8 mouse cellular contexts compared by ENCODE assay signal in the genomic region with DNA sequence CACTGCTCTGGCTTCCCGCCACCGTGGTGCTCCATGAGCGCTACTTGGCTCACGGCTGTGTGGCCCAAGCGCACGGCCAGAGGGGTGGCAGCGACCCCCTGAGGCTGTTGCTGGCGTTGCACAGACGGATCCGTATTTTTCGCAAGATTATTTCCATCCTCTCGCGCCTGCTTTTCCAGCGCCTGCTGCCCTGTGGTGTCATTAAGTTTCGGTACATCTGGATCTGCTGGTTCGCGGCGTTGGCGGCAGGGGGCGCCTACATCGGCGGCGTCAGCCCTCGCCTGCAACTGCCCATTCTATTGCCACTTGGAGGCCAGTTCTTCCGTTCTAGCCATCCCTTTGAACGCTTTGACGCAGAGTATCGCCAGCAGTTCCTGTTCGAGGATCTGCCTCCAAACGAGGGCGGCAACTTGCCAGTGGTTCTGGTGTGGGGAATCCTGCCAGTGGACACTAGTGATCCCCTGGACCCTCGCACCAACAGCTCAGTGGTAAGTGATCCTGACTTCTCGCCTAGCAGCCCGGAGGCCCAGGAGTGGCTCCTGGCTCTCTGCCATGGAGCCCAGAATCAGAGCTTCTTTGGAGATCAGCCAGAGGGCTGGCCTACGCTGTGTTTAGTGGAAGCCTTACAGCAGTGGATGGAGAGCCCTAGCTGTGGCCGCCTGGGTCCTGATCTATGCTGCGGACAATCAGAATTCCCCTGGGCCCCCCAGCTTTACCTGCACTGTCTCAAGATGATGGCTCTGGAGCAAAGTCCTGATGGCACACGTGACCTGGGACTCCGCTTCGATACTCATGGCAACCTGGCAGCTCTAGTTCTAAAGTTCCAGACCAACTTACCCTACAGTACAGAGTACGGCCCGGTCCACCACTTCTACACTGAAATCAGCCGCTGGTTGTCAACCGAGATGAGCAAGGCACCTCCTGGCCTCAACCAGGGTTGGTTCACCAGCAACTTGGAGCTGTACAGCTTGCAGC. TPM values are rescaled to one million over a fixed set of nuclear protein-coding genes. Genes with fewer than 3 reads are reported as not detected.
DNase-seq lines count a peak whose midpoint lies in the region; ATAC-seq and TF ChIP-seq lines count a peak whose summit lies in the region.

No protein-coding gene starts in this region.

- H3K36me3 ChIP-seq in embryonic facial prominence, embryonic 13.5 days = no peaks in the 10 kb centered on the region
- H3K36me3 ChIP-seq in liver, embryonic 11.5 days (ENCODE audit: control insufficient read depth, insufficient read depth, low read length) = no peaks in the 10 kb centered on the region
- H3K36me3 ChIP-seq in stomach, postnatal 0 days (ENCODE audit: control insufficient read depth, insufficient read depth, low read length) = no peaks in the 10 kb centered on the region

- TF ChIP-seq CTCF in stomach, postnatal 0 days (IDR thresholded peaks at IDR 0.05; ENCODE audit: low read depth) = peak; percentile 84

- H3K27ac ChIP-seq in embryonic facial prominence, embryonic 13.5 days = no peak overlapping the region
- no peak overlapping the region for H3K27ac ChIP-seq in liver, embryonic 11.5 days (ENCODE audit: low read depth, low read length)
- no peak overlapping the region for H3K27ac ChIP-seq in stomach, postnatal 0 days (replicated peaks)

- no peak for ATAC-seq in embryonic facial prominence, embryonic 13.5 days (ENCODE audit: insufficient number of reproducible peaks, insufficient read depth, low FRiP score, low TSS enrichment, low read depth)
- peak; percentile 44 for ATAC-seq in liver, embryonic 11.5 days (replicated peaks; ENCODE audit: low FRiP score)
- ATAC-seq in monocyte, adult 5-6 weeks (replicated peaks; ENCODE audit: insufficient number of reproducible peaks, low FRiP score, low TSS enrichment, poor library complexity, severe bottlenecking) = 0 out of 2 replicates have a peak, but pooled peaks have one; percentile 13
- peak; percentile 62 for ATAC-seq in stomach, postnatal 0 days (ENCODE audit: low FRiP score, low TSS enrichment)

- H3K27me3 ChIP-seq in embryonic facial prominence, embryonic 13.5 days = peaks cover 25% of the 10 kb centered on the region
- no peaks in the 10 kb centered on the region; the same call in none of the 2 replicates for H3K27me3 ChIP-seq in liver, embryonic 11.5 days (replicated peaks; ENCODE audit: control insufficient read depth, insufficient read depth, low read length)
- no peaks in the 10 kb centered on the region for H3K27me3 ChIP-seq in stomach, postnatal 0 days (ENCODE audit: control insufficient read depth, insufficient read depth, low read length)

- H3K4me2 ChIP-seq in embryonic facial prominence, embryonic 13.5 days = peak overlapping the region; percentile 45
- peak overlapping the region; percentile 55 for H3K4me2 ChIP-seq in liver, embryonic 11.5 days
- H3K4me2 ChIP-seq in stomach, postnatal 0 days (replicated peaks; ENCODE audit: low read depth) = peak overlapping the region; percentile 33

- no peaks in the 10 kb centered on the region for H3K9me3 ChIP-seq in embryonic facial prominence, embryonic 13.5 days
- H3K9me3 ChIP-seq in liver, embryonic 11.5 days (ENCODE audit: control insufficient read depth, low read length) = no peaks in the 10 kb centered on the region
- H3K9me3 ChIP-seq in stomach, postnatal 0 days (ENCODE audit: control insufficient read depth, low read length) = no peaks in the 10 kb centered on the region

- peak overlapping the region; percentile 16; the same call in 1 of the 2 replicates for H3K4me3 ChIP-seq in embryonic facial prominence, embryonic 13.5 days
- peak overlapping the region; percentile 27; the same call in 1 of the 2 replicates for H3K4me3 ChIP-seq in liver, embryonic 11.5 days (ENCODE audit: low read depth, low read length)
- peak overlapping the region; percentile 6; the same call in 1 of the 2 replicates for H3K4me3 ChIP-seq in stomach, postnatal 0 days (ENCODE audit: low read depth, low read length)

- 24% methylated on average over 44 of the region's 44 CpGs for WGBS in embryonic facial prominence, embryonic 13.5 days
- 29% methylated on average over 44 of the region's 44 CpGs for WGBS in liver, embryonic 11.5 days
- WGBS in stomach, postnatal 0 days = 21% methylated on average over 44 of the region's 44 CpGs

- peak overlapping the region; percentile 57 for H3K9ac ChIP-seq in embryonic facial prominence, embryonic 13.5 days
- H3K9ac ChIP-seq in liver, embryonic 11.5 days (ENCODE audit: low read depth, low read length) = no peak overlapping the region
- H3K9ac ChIP-seq in stomach, postnatal 0 days (ENCODE audit: low read length) = no peak overlapping the region

- TF ChIP-seq EP300 in stomach, postnatal 0 days (optimal IDR thresholded peaks at IDR 0.05) = no peak

- DNase-seq in CD4-positive helper T cell, adult 2 months (ENCODE audit: low read depth, low spot score) = peak; percentile 16
- peak; percentile 83 to 89 for DNase-seq in adrenal gland, postnatal 36 days
- peak; percentile 46 for DNase-seq in heart, adult 8-10 months (ENCODE audit: low spot score)
- peak; percentile 70 to 81 for DNase-seq in kidney, adult 8-10 months
- peak; percentile 68 for DNase-seq in liver, embryonic 11.5 days (ENCODE audit: low spot score)
- DNase-seq in stomach, postnatal 0 days (ENCODE audit: low spot score) = peak; percentile 74

- peaks cover 7% of the 10 kb centered on the region; the same call in 1 of the 2 replicates for H3K4me1 ChIP-seq in embryonic facial prominence, embryonic 13.5 days
- H3K4me1 ChIP-seq in liver, embryonic 11.5 days (replicated peaks; ENCODE audit: control insufficient read depth, insufficient read depth, low read length) = peaks cover 12% of the 10 kb centered on the region; the same call in 1 of the 2 replicates
- H3K4me1 ChIP-seq in stomach, postnatal 0 days (replicated peaks; ENCODE audit: control insufficient read depth, insufficient read depth) = no peaks in the 10 kb centered on the region

RNA-seq across cellular contexts. Expression of a gene that starts 11.3 kb away (rescaled TPM):
- 10 to 100 TPM; 20.6 to 26.4 TPM for total RNA-seq in adrenal gland, postnatal 36 days (2021)
- polyA plus RNA-seq in embryonic facial prominence, embryonic 13.5 days (2015; fragmentation: Nextera tagmentation; extraction: Ambion mirVana) = 0.34 and 0.51 TPM in 2 replicates
- under 1 TPM in 3 of 4 experiments, not detected in 1; 0.09 to 0.14 (median 0.09) TPM for total RNA-seq in heart, adult 8-10 months (2022)
- polyA plus RNA-seq in liver, embryonic 11.5 days (2014; fragmentation: Nextera tagmentation; extraction: Ambion mirVana) = 0.32 and 0.60 TPM in 2 replicates
- not detected in 3 replicates for total RNA-seq in monocyte, adult 5-6 weeks (2017)
- polyA plus RNA-seq in stomach, postnatal 0 days (2015; fragmentation: Nextera tagmentation; extraction: Ambion mirVana) = 1.0 and 1.1 TPM in 2 replicates

RNA-seq across cellular contexts. Expression of a gene that starts 18.3 kb away (rescaled TPM):
- total RNA-seq in adrenal gland, postnatal 36 days (2021) = not detected
- polyA plus RNA-seq in embryonic facial prominence, embryonic 13.5 days (2015; fragmentation: Nextera tagmentation; extraction: Ambion mirVana) = 2.0 TPM in 1 of 2 replicates, not detected in the other
- not detected for total RNA-seq in heart, adult 8-10 months (2022)
- not detected in 2 replicates for polyA plus RNA-seq in liver, embryonic 11.5 days (2014; fragmentation: Nextera tagmentation; extraction: Ambion mirVana)
- not detected in 3 replicates for total RNA-seq in monocyte, adult 5-6 weeks (2017)
- polyA plus RNA-seq in stomach, postnatal 0 days (2015; fragmentation: Nextera tagmentation; extraction: Ambion mirVana) = 165 and 184 TPM in 2 replicates

RNA-seq across cellular contexts. Expression of a gene that starts 23.0 kb away (rescaled TPM):
- 1 to 10 TPM; 5.8 to 6.6 TPM for total RNA-seq in adrenal gland, postnatal 36 days (2021)
- 99.6 and 115 TPM in 2 replicates for polyA plus RNA-seq in embryonic facial prominence, embryonic 13.5 days (2015; fragmentation: Nextera tagmentation; extraction: Ambion mirVana)
- total RNA-seq in heart, adult 8-10 months (2022) = 1 to 10 TPM in 2 of 4 experiments, under 1 TPM in 2; 0.22 to 1.1 (median 0.79) TPM
- 127 TPM in 2 replicates for polyA plus RNA-seq in liver, embryonic 11.5 days (2014; fragmentation: Nextera tagmentation; extraction: Ambion mirVana)
- 6.5 to 23.1 TPM (median 15.4 TPM) in 3 replicates for total RNA-seq in monocyte, adult 5-6 weeks (2017)
- polyA plus RNA-seq in stomach, postnatal 0 days (2015; fragmentation: Nextera tagmentation; extraction: Ambion mirVana) = 26.6 and 29.0 TPM in 2 replicates

RNA-seq across cellular contexts. Expression of a gene that starts 28.4 kb away (rescaled TPM):
- total RNA-seq in adrenal gland, postnatal 36 days (2021) = 1 to 10 TPM; 4.8 to 5.6 TPM
- polyA plus RNA-seq in embryonic facial prominence, embryonic 13.5 days (2015; fragmentation: Nextera tagmentation; extraction: Ambion mirVana) = 0.83 and 0.91 TPM in 2 replicates
- 10 to 100 TPM; 24.6 to 38.6 (median 29.6) TPM for total RNA-seq in heart, adult 8-10 months (2022)
- polyA plus RNA-seq in liver, embryonic 11.5 days (2014; fragmentation: Nextera tagmentation; extraction: Ambion mirVana) = 0.14 and 0.19 TPM in 2 replicates
- 0.10 to 0.19 TPM in 2 of 3 replicates, not detected in the other for total RNA-seq in monocyte, adult 5-6 weeks (2017)
- 2.9 TPM in 2 replicates for polyA plus RNA-seq in stomach, postnatal 0 days (2015; fragmentation: Nextera tagmentation; extraction: Ambion mirVana)

RNA-seq across cellular contexts. Expression of a gene that starts 45.3 kb away (rescaled TPM):
- 10 to 100 TPM; 35.5 to 40.5 TPM for total RNA-seq in adrenal gland, postnatal 36 days (2021)
- 12.7 and 13.1 TPM in 2 replicates for polyA plus RNA-seq in embryonic facial prominence, embryonic 13.5 days (2015; fragmentation: Nextera tagmentation; extraction: Ambion mirVana)
- total RNA-seq in heart, adult 8-10 months (2022) = 10 to 100 TPM; 33.0 to 45.2 (median 33.9) TPM
- polyA plus RNA-seq in liver, embryonic 11.5 days (2014; fragmentation: Nextera tagmentation; extraction: Ambion mirVana) = 32.3 and 33.0 TPM in 2 replicates
- 14.5 to 23.9 TPM (median 19.3 TPM) in 3 replicates for total RNA-seq in monocyte, adult 5-6 weeks (2017)
- 33.8 and 36.7 TPM in 2 replicates for polyA plus RNA-seq in stomach, postnatal 0 days (2015; fragmentation: Nextera tagmentation; extraction: Ambion mirVana)

Comparison
In these comparisons a context has a peak if more than half of its experiments do, and no peak if none do; other contexts are left out.
1. DNase-seq: peak in every context shown above with its lines; median percentile 86 in adrenal gland, postnatal 36 days; 76 in kidney, adult 8-10 months; 74 in stomach, postnatal 0 days; 68 in liver, embryonic 11.5 days; 46 in heart, adult 8-10 months; 16 in CD4-positive helper T cell, adult 2 months.
2. RNA of a gene that starts 11.3 kb away (total RNA-seq): 20.6 to 26.4 TPM in adrenal gland, postnatal 36 days; 0.09 to 0.14 TPM in heart, adult 8-10 months and not detected in monocyte, adult 5-6 weeks; every median in the first group is over 10 times any median in the second.
3. Peak in every context shown above with its lines, with median percentiles within 50 percentile points of each other: H3K4me2 ChIP-seq and H3K4me3 ChIP-seq.